Mouse (Mus musculus) limb, embryonic 10.5 days (tissue): ENCODE measurements around the gene Tnik. TPM values are rescaled to one million over a fixed set of nuclear protein-coding genes. Genes with fewer than 3 reads are reported as not detected.

Experiments used
- DNase-seq: peaks from one replicate; pipeline ENCODE4 v3.0.0-alpha.2; 2017; ENCODE audit warnings: low spot score
- H3K27ac ChIP-seq: fragments of 300-500 bp; sonication (generic); 2 replicates; pipeline ENCODE4 v1.5.1; 2016; ENCODE audit warnings: mild to moderate bottlenecking
- H3K27me3 ChIP-seq: fragments of 300-500 bp; sonication (generic); 2 replicates; pipeline ENCODE4 v1.6.1; 2016; ENCODE audit warnings: low read depth, mild to moderate bottlenecking; ENCODE audit not compliant: poor library complexity, severe bottlenecking
- H3K36me3 ChIP-seq: fragments of 300-500 bp; sonication (generic); 2 replicates; pipeline ENCODE4 v1.6.1; 2016; ENCODE audit warnings: mild to moderate bottlenecking, moderate library complexity
- H3K4me1 ChIP-seq: fragments of 300-500 bp; sonication (generic); 2 replicates; pipeline ENCODE4 v1.6.1; 2016
- H3K4me3 ChIP-seq: fragments of 300-500 bp; sonication (generic); 2 replicates; pipeline ENCODE4 v1.5.1; 2016; ENCODE audit warnings: mild to moderate bottlenecking, moderate library complexity
- H3K9me3 ChIP-seq: fragments of 300-500 bp; sonication (generic); replicated peaks from 2 replicates; pipeline ENCODE4 v1.6.1; 2016; ENCODE audit warnings: mild to moderate bottlenecking
- WGBS: fragments of 180-500 bp; shearing (Covaris S2); methylation state at CpG from one replicate; pipeline ENCODE4 v1.1.7; 2016; 5-methylcytosine and 5-hydroxymethylcytosine counted together
- polyA plus RNA-seq: library from polyadenylated mRNA; unstranded; fragments of >200 nt; fragmentation: Nextera tagmentation; extraction: Ambion mirVana; gene quantifications from 2 replicates; pipeline ENCODE4 v1.2.1, GENCODE M21; 2016

The Tnik gene
- polyA plus RNA-seq, 1 experiment from 2014 or later, result 1.9 TPM

- Histone ChIP-seq H3K4me1 (peaks cover 5% of the 10 kb centered on the region; the same call in 1 of the 2 replicates), H3K27me3 (no peaks in the 10 kb centered on the region), H3K27ac (no peak overlapping the region), H3K36me3 (no peaks in the 10 kb centered on the region), H3K9me3 (no peaks in the 10 kb centered on the region), H3K4me3 (no peak overlapping the region)
- 92% methylated on average over 3 of the region's 3 CpGs for WGBS
- DNase-seq, result no peak
Observed at GRCm38 (mm10) chr3:28343204-28343603, 80.2 kb downstream of the Tnik start.

GRCm38 (mm10) chr3:28343661-28344060, 80.6 kb downstream of the Tnik start:
- Histone ChIP-seq H3K4me3 (no peak overlapping the region), H3K4me1 (peaks cover 5% of the 10 kb centered on the region; the same call in 1 of the 2 replicates), H3K9me3 (no peaks in the 10 kb centered on the region), H3K27me3 (no peaks in the 10 kb centered on the region), H3K36me3 (no peaks in the 10 kb centered on the region), H3K27ac (no peak overlapping the region)
- 96% methylated on average over 2 of the region's 2 CpGs for WGBS
- no peak for DNase-seq

GRCm38 (mm10) chr3:28345446-28345845, 82.4 kb downstream of the Tnik start:
- no peak for DNase-seq
- Histone ChIP-seq H3K4me1 (peaks cover 5% of the 10 kb centered on the region; the same call in 1 of the 2 replicates), H3K36me3 (no peaks in the 10 kb centered on the region), H3K9me3 (no peaks in the 10 kb centered on the region), H3K4me3 (no peak overlapping the region), H3K27me3 (no peaks in the 10 kb centered on the region), H3K27ac (no peak overlapping the region)
- 89% methylated on average over 1 of the region's 1 CpGs for WGBS

GRCm38 (mm10) chr3:28345961-28346360, 82.9 kb downstream of the Tnik start:
- H3K36me3 ChIP-seq, result no peaks in the 10 kb centered on the region
- WGBS, result 78% methylated on average over 1 of the region's 1 CpGs

GRCm38 (mm10) chr3:28346476-28346875, 83.5 kb downstream of the Tnik start:
- H3K4me1 ChIP-seq, result peaks cover 5% of the 10 kb centered on the region; the same call in 1 of the 2 replicates
- H3K27ac ChIP-seq, result no peak overlapping the region
- WGBS, result 90% methylated on average over 4 of the region's 4 CpGs

More at GRCm38 (mm10) chr3:28345961-28346360, 82.9 kb downstream of the Tnik start:
- no peak for DNase-seq
- Histone ChIP-seq H3K9me3 (no peaks in the 10 kb centered on the region), H3K4me3 (no peak overlapping the region), H3K27me3 (no peaks in the 10 kb centered on the region), H3K27ac (no peak overlapping the region), H3K4me1 (peaks cover 5% of the 10 kb centered on the region; the same call in 1 of the 2 replicates)

GRCm38 (mm10) chr3:28348746-28349145, 85.7 kb downstream of the Tnik start:
- WGBS, result 92% methylated on average over 1 of the region's 1 CpGs
- no peaks in the 10 kb centered on the region for H3K27me3 ChIP-seq
- DNase-seq, result no peak

More at GRCm38 (mm10) chr3:28346476-28346875, 83.5 kb downstream of the Tnik start:
- Histone ChIP-seq H3K4me3 (no peak overlapping the region), H3K27me3 (no peaks in the 10 kb centered on the region), H3K36me3 (no peaks in the 10 kb centered on the region), H3K9me3 (no peaks in the 10 kb centered on the region)
- DNase-seq, result no peak

GRCm38 (mm10) chr3:28350147-28350801, 87.3 kb downstream of the Tnik start:
- Histone ChIP-seq H3K9me3 (no peaks in the 10 kb centered on the region), H3K27ac (no peak overlapping the region), H3K4me3 (no peak overlapping the region), H3K36me3 (no peaks in the 10 kb centered on the region), H3K4me1 (peaks cover 5% of the 10 kb centered on the region; the same call in 1 of the 2 replicates), H3K27me3 (no peaks in the 10 kb centered on the region)
- WGBS, result 88% methylated on average over 10 of the region's 10 CpGs
- DNase-seq, result no peak

More at GRCm38 (mm10) chr3:28348746-28349145, 85.7 kb downstream of the Tnik start:
- no peak overlapping the region for H3K27ac ChIP-seq
- H3K36me3 ChIP-seq, result no peaks in the 10 kb centered on the region
- H3K4me1 ChIP-seq, result peaks cover 5% of the 10 kb centered on the region; the same call in 1 of the 2 replicates
- no peaks in the 10 kb centered on the region for H3K9me3 ChIP-seq
- H3K4me3 ChIP-seq, result no peak overlapping the region

GRCm38 (mm10) chr3:28358391-28358790, 95.4 kb downstream of the Tnik start:
- H3K36me3 ChIP-seq, result no peaks in the 10 kb centered on the region
- 79% methylated on average over 2 of the region's 2 CpGs for WGBS
- H3K27me3 ChIP-seq, result no peaks in the 10 kb centered on the region
- H3K9me3 ChIP-seq, result no peaks in the 10 kb centered on the region
- no peak for DNase-seq
- H3K4me1 ChIP-seq, result peaks cover 24% of the 10 kb centered on the region
- no peak overlapping the region for H3K4me3 ChIP-seq
- no peak overlapping the region for H3K27ac ChIP-seq

- Histone ChIP-seq H3K36me3 (no peaks in the 10 kb centered on the region), H3K27me3 (no peaks in the 10 kb centered on the region), H3K9me3 (no peaks in the 10 kb centered on the region), H3K4me3 (no peak overlapping the region; the same call in 1 of the 2 replicates), H3K27ac (peak overlapping the region; percentile 72), H3K4me1 (peaks cover 24% of the 10 kb centered on the region)
- WGBS, result 36% methylated on average over 6 of the region's 6 CpGs
- DNase-seq, result peak; percentile 40
Observed at GRCm38 (mm10) chr3:28359138-28359537, 96.1 kb downstream of the Tnik start.

- Histone ChIP-seq H3K9me3 (no peaks in the 10 kb centered on the region), H3K27ac (no peak overlapping the region), H3K36me3 (no peaks in the 10 kb centered on the region), H3K27me3 (no peaks in the 10 kb centered on the region), H3K4me1 (peaks cover 24% of the 10 kb centered on the region), H3K4me3 (no peak overlapping the region)
- 93% methylated on average over 6 of the region's 6 CpGs for WGBS
- no peak for DNase-seq
Observed at GRCm38 (mm10) chr3:28361056-28361455, 98.0 kb downstream of the Tnik start.

- Histone ChIP-seq H3K27me3 (no peaks in the 10 kb centered on the region), H3K36me3 (no peaks in the 10 kb centered on the region), H3K9me3 (no peaks in the 10 kb centered on the region), H3K27ac (no peak overlapping the region), H3K4me1 (peaks cover 12% of the 10 kb centered on the region), H3K4me3 (no peak overlapping the region)
- WGBS, result 37% methylated on average over 5 of the region's 5 CpGs
- peak; percentile 75 for DNase-seq
Observed at GRCm38 (mm10) chr3:28363441-28364125, 100.6 kb downstream of the Tnik start.

GRCm38 (mm10) chr3:28368746-28369145, 105.7 kb downstream of the Tnik start:
- Histone ChIP-seq H3K36me3 (no peaks in the 10 kb centered on the region), H3K9me3 (no peaks in the 10 kb centered on the region), H3K4me3 (no peak overlapping the region), H3K27me3 (no peaks in the 10 kb centered on the region), H3K4me1 (no peaks in the 10 kb centered on the region), H3K27ac (no peak overlapping the region)
- DNase-seq, result no peak
- WGBS, result 84% methylated on average over 5 of the region's 5 CpGs

- no peaks in the 10 kb centered on the region for H3K27me3 ChIP-seq
- DNase-seq, result no peak
- 90% methylated on average over 1 of the region's 1 CpGs for WGBS
- no peaks in the 10 kb centered on the region for H3K4me1 ChIP-seq
- no peak overlapping the region for H3K4me3 ChIP-seq
- no peaks in the 10 kb centered on the region for H3K9me3 ChIP-seq
- no peaks in the 10 kb centered on the region for H3K36me3 ChIP-seq
- no peak overlapping the region for H3K27ac ChIP-seq
Observed at GRCm38 (mm10) chr3:28369266-28369665, 106.3 kb downstream of the Tnik start.
